Mouse (Mus musculus): ENCODE data around the gene Tmem135.

- no peak for TF ChIP-seq CTCF (IDR thresholded peaks at IDR 0.05; ENCODE audit: low read depth)
- TF ChIP-seq EP300 (optimal IDR thresholded peaks at IDR 0.05), result no peak
Observed at GRCm38 (mm10) chr7:89235974-89236507, 168.0 kb downstream of the Tmem135 start.

Measured in stomach, postnatal 0 days (tissue).